Mouse (Mus musculus) intestine, embryonic 14.5 days (tissue): ENCODE results near the gene Zc2hc1b. TPM values are rescaled to one million over a fixed set of nuclear protein-coding genes. Genes with fewer than 3 reads are reported as not detected.

Experiments used
- ATAC-seq: fragments of 200-750 bp; cut with Nextera tagmentation; replicated peaks from 2 replicates; pipeline ENCODE4 v1.8.0; 2017; ENCODE audit warnings: low read depth, moderate number of reproducible peaks, moderate TSS enrichment, moderate library complexity; ENCODE audit not compliant: low FRiP score, low TSS enrichment
- DNase-seq: peaks from one replicate; pipeline ENCODE4 v3.0.0-alpha.2; 2018; ENCODE audit warnings: low spot score
- H3K27ac ChIP-seq: fragments of 300-500 bp; sonication (generic); 2 replicates; pipeline ENCODE4 v1.5.1; 2014; ENCODE audit warnings: low read depth, mild to moderate bottlenecking, control low read depth
- H3K27me3 ChIP-seq: fragments of 300-500 bp; sonication (generic); replicated peaks from 2 replicates; pipeline ENCODE4 v1.6.1; 2014; ENCODE audit warnings: low read length, control low read depth; ENCODE audit not compliant: control insufficient read depth, insufficient read depth
- H3K36me3 ChIP-seq: fragments of 300-500 bp; sonication (generic); 2 replicates; pipeline ENCODE4 v1.6.1; 2014; ENCODE audit warnings: low read length, control low read depth; ENCODE audit not compliant: control insufficient read depth, insufficient read depth
- H3K4me1 ChIP-seq: fragments of 300-500 bp; sonication (generic); replicated peaks from 2 replicates; pipeline ENCODE4 v1.6.1; 2014; ENCODE audit warnings: low read length, control low read depth, mixed read lengths; ENCODE audit not compliant: control insufficient read depth, insufficient read depth
- H3K4me2 ChIP-seq: fragments of 300-500 bp; sonication (generic); 2 replicates; pipeline ENCODE4 v1.6.1; 2014; ENCODE audit warnings: low read length
- H3K4me3 ChIP-seq: fragments of 300-500 bp; sonication (generic); 2 replicates; pipeline ENCODE4 v1.5.1; 2014; ENCODE audit warnings: low read depth, low read length, control low read depth, mixed read lengths
- H3K9ac ChIP-seq: fragments of 300-500 bp; sonication (generic); 2 replicates; pipeline ENCODE4 v1.6.1; 2014; ENCODE audit warnings: mild to moderate bottlenecking, low read length
- H3K9me3 ChIP-seq: fragments of 300-500 bp; sonication (generic); 2 replicates; pipeline ENCODE4 v1.6.1; 2016; ENCODE audit warnings: low read length, control low read depth; ENCODE audit not compliant: control insufficient read depth
- WGBS: fragments of 180-500 bp; shearing (Covaris S2); extraction: QIAGEN DNeasy Blood & Tissue Kit; methylation state at CpG from one replicate; pipeline ENCODE4 v1.1.7; 2014; 5-methylcytosine and 5-hydroxymethylcytosine counted together
- polyA plus RNA-seq: library from polyadenylated mRNA; unstranded; fragments of >200 nt; fragmentation: Nextera tagmentation; extraction: Ambion mirVana; gene quantifications from 2 replicates; pipeline ENCODE4 v1.2.1, GENCODE M21; 2014

The Zc2hc1b gene
- polyA plus RNA-seq, 1 experiment from 2014 or later: not detected

GRCm38 (mm10) chr10:13103838-13104237, 74.0 kb downstream of the Zc2hc1b start:
- ATAC-seq (no peak), DNase-seq (peak; percentile 38)
- H3K27ac ChIP-seq: no peak overlapping the region
- no peak overlapping the region for H3K9ac ChIP-seq
- no peaks in the 10 kb centered on the region for H3K9me3 ChIP-seq
- peaks cover 19% of the 10 kb centered on the region for H3K4me1 ChIP-seq
- H3K36me3 ChIP-seq: no peaks in the 10 kb centered on the region; the same call in 1 of the 2 replicates
- 66% methylated on average over 4 of the region's 4 CpGs for WGBS
- no peaks in the 10 kb centered on the region for H3K27me3 ChIP-seq
- H3K4me3 ChIP-seq: no peak overlapping the region
- H3K4me2 ChIP-seq: no peak overlapping the region

DNA sequence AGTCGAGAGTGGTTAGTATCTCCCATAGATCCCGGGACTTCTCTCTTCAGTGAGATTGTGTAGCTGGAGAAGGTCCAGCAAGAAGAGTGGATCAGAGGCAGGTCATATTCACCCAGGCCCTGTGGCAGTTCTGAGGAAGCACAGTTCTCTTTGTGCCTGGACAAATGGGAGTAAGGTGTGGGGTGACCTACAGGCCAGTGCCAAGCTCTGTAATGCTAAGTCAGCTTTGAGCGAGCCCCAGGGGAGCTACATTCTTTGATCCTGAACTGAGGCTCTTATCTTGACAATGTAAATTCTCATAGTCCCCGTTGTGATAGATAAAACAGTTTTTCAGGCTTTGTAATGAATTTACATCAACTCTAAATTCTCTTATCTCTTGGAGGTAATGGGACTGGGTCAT, 75.5 kb downstream of the Zc2hc1b start:
- no peaks in the 10 kb centered on the region for H3K9me3 ChIP-seq
- H3K9ac ChIP-seq: no peak overlapping the region
- ATAC-seq: no peak
- peaks cover 9% of the 10 kb centered on the region for H3K4me1 ChIP-seq
- no peaks in the 10 kb centered on the region; the same call in 1 of the 2 replicates for H3K36me3 ChIP-seq
- WGBS: 56% methylated on average over 4 of the region's 4 CpGs
- H3K4me3 ChIP-seq: no peak overlapping the region
- DNase-seq: peak; percentile 37
- no peak overlapping the region for H3K27ac ChIP-seq
- H3K4me2 ChIP-seq: no peak overlapping the region
- H3K27me3 ChIP-seq: no peaks in the 10 kb centered on the region

GRCm38 (mm10) chr10:13100061-13100648, 77.7 kb downstream of the Zc2hc1b start:
- Histone ChIP-seq H3K27me3 (no peaks in the 10 kb centered on the region), H3K4me2 (peak overlapping the region; percentile 20; the same call in 1 of the 2 replicates), H3K9me3 (no peaks in the 10 kb centered on the region), H3K4me3 (no peak overlapping the region), H3K9ac (no peak overlapping the region), H3K27ac (peak overlapping the region; percentile 47), H3K4me1 (peaks cover 9% of the 10 kb centered on the region), H3K36me3 (no peaks in the 10 kb centered on the region)
- peak; percentile 79 for ATAC-seq
- peak; percentile 51 for DNase-seq
- 80% methylated on average over 6 of the region's 6 CpGs for WGBS

Other genes starting within 250 kb of the Zc2hc1b start
- gene Stx11, start 213.7 kb downstream of the Zc2hc1b start, polyA plus RNA-seq: 1.9 and 3.2 TPM in 2 replicates
- 47.6 and 52.0 TPM in 2 replicates for gene Sf3b5, start 172.7 kb downstream of the Zc2hc1b start, polyA plus RNA-seq
- 266 and 288 TPM in 2 replicates for gene Plagl1, start 117.5 kb downstream of the Zc2hc1b start, polyA plus RNA-seq
- gene Ltv1, start 15.1 kb upstream of the Zc2hc1b start, polyA plus RNA-seq: 80.1 and 87.2 TPM in 2 replicates